Mouse (Mus musculus) small intestine, adult 2 months (tissue): ENCODE data around the gene Grk2. TPM values are rescaled to one million over a fixed set of nuclear protein-coding genes. Genes with fewer than 3 reads are reported as not detected.

Experiments
- H3K27ac ChIP-seq: fragments of 200-500 bp; 2 replicates; pipeline ENCODE4 v1.5.1; 2012; ENCODE audit warnings: low read depth, low read length, control low read depth, inconsistent platforms; ENCODE audit not compliant: insufficient read depth
- H3K27me3 ChIP-seq: fragments of 200-500 bp; 2 replicates; pipeline ENCODE4 v1.6.1; 2012; ENCODE audit warnings: mild to moderate bottlenecking, moderate library complexity, low read length, inconsistent platforms; ENCODE audit not compliant: control insufficient read depth, insufficient read depth
- H3K36me3 ChIP-seq: fragments of 200-500 bp; 2 replicates; pipeline ENCODE4 v1.6.1; 2012; ENCODE audit warnings: mild to moderate bottlenecking, low read length, control low read depth, inconsistent platforms; ENCODE audit not compliant: control insufficient read depth, insufficient read depth
- H3K4me1 ChIP-seq: fragments of 200-500 bp; 2 replicates; pipeline ENCODE4 v1.6.1; 2012; ENCODE audit warnings: low read length, inconsistent platforms, mixed read lengths; ENCODE audit not compliant: control insufficient read depth, insufficient read depth, insufficient read length
- H3K4me3 ChIP-seq: fragments of 200-500 bp; 2 replicates; pipeline ENCODE4 v1.5.1; 2012; ENCODE audit warnings: low read depth, mild to moderate bottlenecking, control low read depth, inconsistent platforms, low read length, moderate library complexity
- CTCF ChIP-seq: fragments of 200-500 bp; IDR thresholded peaks from 2 replicates; pipeline ENCODE4 v1.5.1; 2012; ENCODE audit warnings: low read depth, mild to moderate bottlenecking, control low read depth, inconsistent platforms, low read length, moderate library complexity, mixed read lengths; ENCODE audit not compliant: insufficient replicate concordance, insufficient read length; ENCODE audit errors: extremely low read depth
- POLR2A ChIP-seq: fragments of 200-500 bp; IDR thresholded peaks from 2 replicates; pipeline ENCODE4 v1.6.1; 2012; ENCODE audit warnings: low read depth, mild to moderate bottlenecking, control low read depth, inconsistent platforms, low read length, moderate library complexity
- WGBS: fragments of 180-500 bp; shearing (Covaris S2); methylation state at CpG from one replicate; pipeline ENCODE4 v1.1.7; 2018; 5-methylcytosine and 5-hydroxymethylcytosine counted together
- polyA plus RNA-seq: library from polyadenylated mRNA; depleted of rRNA; stranded (reverse); fragments of >200 nt; gene quantifications from 2 replicates; pipeline ENCODE4 v1.2.3, GENCODE M21; 2012

Grk2 gene
- polyA plus RNA-seq, 1 experiment: 128 TPM

GRCm38 (mm10) chr19:4291161-4291560 lies 14.9 kb downstream of the Grk2 start:
- H3K4me1 ChIP-seq: peaks cover 5% of the 10 kb centered on the region
- peaks cover 65% of the 10 kb centered on the region for H3K36me3 ChIP-seq
- no peak overlapping the region for H3K4me3 ChIP-seq
- H3K27ac ChIP-seq: no peak overlapping the region
- TF ChIP-seq CTCF (no peak), POLR2A (no peak)
- 88% methylated on average over 11 of the region's 11 CpGs for WGBS
- no peaks in the 10 kb centered on the region for H3K27me3 ChIP-seq

- no peak overlapping the region for H3K4me3 ChIP-seq
- H3K27ac ChIP-seq: no peak overlapping the region
- no peak for TF ChIP-seq POLR2A
- no peak for TF ChIP-seq CTCF
- H3K27me3 ChIP-seq: no peaks in the 10 kb centered on the region
- peaks cover 5% of the 10 kb centered on the region for H3K4me1 ChIP-seq
- WGBS: 94% methylated on average over 15 of the region's 15 CpGs
- peaks cover 68% of the 10 kb centered on the region for H3K36me3 ChIP-seq
Measured at GRCm38 (mm10) chr19:4290749-4291148, 15.3 kb downstream of the Grk2 start.

- Histone ChIP-seq H3K4me3 (no peak overlapping the region), H3K36me3 (peaks cover 27% of the 10 kb centered on the region), H3K4me1 (peaks cover 3% of the 10 kb centered on the region), H3K27ac (no peak overlapping the region), H3K27me3 (no peaks in the 10 kb centered on the region)
- 33% methylated on average over 7 of the region's 7 CpGs for WGBS
- TF ChIP-seq CTCF: no peak
- no peak for TF ChIP-seq POLR2A
Measured at GRCm38 (mm10) chr19:4283653-4284052, 22.4 kb downstream of the Grk2 start.

- TF ChIP-seq CTCF (peak; percentile 75), POLR2A (no peak)
- under 1% methylated on average over 50 of the region's 50 CpGs for WGBS
- H3K4me3 ChIP-seq: peak within 1 kb of the TSS; percentile 82
- peaks cover 3% of the 10 kb centered on the region for H3K4me1 ChIP-seq
- H3K36me3 ChIP-seq: peaks cover 23% of the 10 kb centered on the region
- no peaks in the 10 kb centered on the region for H3K27me3 ChIP-seq
- no peak within 1 kb of the TSS for H3K27ac ChIP-seq
Measured at GRCm38 (mm10) chr19:4282898-4283553, 23.0 kb downstream of the Grk2 start, which contains the start of gene Ankrd13d. Ankrd13d (minus strand) TSS chr19:4283137.

- H3K27me3 ChIP-seq: no peaks in the 10 kb centered on the region
- no peak for TF ChIP-seq POLR2A
- TF ChIP-seq CTCF: no peak
- no peak overlapping the region for H3K27ac ChIP-seq
- H3K4me1 ChIP-seq: peaks cover 3% of the 10 kb centered on the region
- 0 out of 2 replicates have a peak, but pooled peaks cover 2% of the 10 kb centered on the region for H3K36me3 ChIP-seq
- WGBS: 96% methylated on average over 9 of the region's 9 CpGs
- H3K4me3 ChIP-seq: no peak overlapping the region
Measured at GRCm38 (mm10) chr19:4280425-4280824, 25.6 kb downstream of the Grk2 start.

DNA sequence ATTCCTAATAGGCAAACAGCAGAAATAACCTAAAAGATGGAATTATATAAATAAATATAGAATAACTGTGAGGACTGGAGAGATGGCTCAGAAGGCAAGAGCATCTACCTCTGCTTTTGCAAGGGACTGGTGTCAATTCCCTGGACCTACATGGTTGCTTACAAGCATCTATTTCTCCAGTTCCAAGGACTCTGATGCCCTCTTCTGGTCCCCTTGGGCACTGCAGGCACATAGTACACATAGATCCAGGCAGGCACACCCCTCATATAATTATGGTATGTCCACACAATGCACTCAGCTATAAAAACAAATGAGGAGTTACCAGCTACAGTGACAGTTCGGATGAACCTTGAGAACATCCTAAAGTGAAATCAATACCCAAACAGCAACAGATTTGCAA lies 26.5 kb downstream of the Grk2 start:
- no peak for TF ChIP-seq POLR2A
- TF ChIP-seq CTCF: no peak; the same call in 1 of the 2 replicates
- H3K4me3 ChIP-seq: no peak overlapping the region
- H3K36me3 ChIP-seq: no peaks in the 10 kb centered on the region
- no peak overlapping the region for H3K27ac ChIP-seq
- WGBS: 100% methylated on average over 1 of the region's 1 CpGs
- peaks cover 3% of the 10 kb centered on the region for H3K4me1 ChIP-seq
- H3K27me3 ChIP-seq: no peaks in the 10 kb centered on the region

- 98% methylated on average over 11 of the region's 11 CpGs for WGBS
- TF ChIP-seq CTCF: no peak
- TF ChIP-seq POLR2A: no peak
Measured at GRCm38 (mm10) chr19:4270972-4271371, 35.0 kb downstream of the Grk2 start.

More at GRCm38 (mm10) chr19:4270972-4271371, 35.0 kb downstream of the Grk2 start:
- H3K27ac ChIP-seq: no peak overlapping the region
- H3K27me3 ChIP-seq: no peaks in the 10 kb centered on the region
- no peak overlapping the region for H3K4me3 ChIP-seq
- peaks cover 14% of the 10 kb centered on the region for H3K4me1 ChIP-seq
- H3K36me3 ChIP-seq: peaks cover 7% of the 10 kb centered on the region; the same call in 1 of the 2 replicates
